Mouse (Mus musculus) spleen, postnatal 4 days (tissue): Measurements from ENCODE around the gene Vsig4.
"Not testable (repeated sequence)": the region's sequence is repeated elsewhere in the genome, so short reads cannot be mapped to it uniquely, and the experiment has no call there.

Experiments
- DNase-seq, 2 experiments: peaks; one replicate each; pipeline ENCODE4 v3.0.0; 2022; ENCODE audit warnings: low spot score in 2 of 2

Vsig4 gene

GRCm38 (mm10) chrX:96293338-96293737 lies at the start of gene Vsig4:
Gene Vsig4 (minus strand): TSS chrX:96293438.
- no peak for DNase-seq

GRCm38 (mm10) chrX:96339108-96339507 lies 45.9 kb upstream of the Vsig4 start:
- no peak for DNase-seq

DNA sequence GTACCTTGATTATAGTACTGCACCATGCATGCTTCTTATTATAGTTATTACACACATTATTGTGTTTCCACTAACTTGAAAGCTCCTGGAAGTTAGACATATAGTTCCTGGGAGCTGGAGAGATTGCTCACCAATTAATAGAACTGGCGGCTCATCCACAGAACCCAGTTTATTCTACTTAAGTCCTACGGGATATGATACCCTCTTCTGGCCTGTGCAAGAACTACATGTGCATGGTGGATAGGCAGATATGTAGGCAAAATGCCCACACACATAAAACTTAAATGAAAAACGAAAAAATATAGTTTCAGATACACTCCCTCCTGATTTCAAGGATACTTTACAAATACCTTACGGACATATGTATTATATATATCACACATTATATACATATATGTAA lies 36.5 kb upstream of the Vsig4 start:
- no peak for DNase-seq

DNA sequence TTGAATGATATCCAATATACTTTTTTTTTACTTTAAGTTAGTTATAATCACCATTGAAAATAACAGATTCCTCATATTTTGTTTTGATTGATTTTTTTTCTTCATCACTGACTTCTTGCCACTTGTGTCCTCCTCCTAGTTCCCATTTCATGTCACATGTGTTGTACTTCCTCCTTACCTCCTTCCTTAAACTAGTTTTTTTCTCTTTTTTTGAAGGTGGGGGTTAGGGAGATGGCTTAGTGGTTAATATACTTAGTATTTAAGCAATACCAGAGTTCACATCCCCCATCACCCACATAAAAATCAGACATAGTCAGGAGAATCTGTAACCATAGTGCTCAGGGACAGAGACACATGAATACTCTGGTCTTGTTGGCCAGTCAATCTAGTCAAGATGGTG lies 36.7 kb downstream of the Vsig4 start:
- DNase-seq = no peak

GRCm38 (mm10) chrX:96239644-96240043 lies 53.6 kb downstream of the Vsig4 start:
- no peak for DNase-seq

GRCm38 (mm10) chrX:96239037-96239436 lies 54.2 kb downstream of the Vsig4 start:
- DNase-seq = no peak

GRCm38 (mm10) chrX:96235775-96236174 lies 57.5 kb downstream of the Vsig4 start:
- no peak for DNase-seq

DNA sequence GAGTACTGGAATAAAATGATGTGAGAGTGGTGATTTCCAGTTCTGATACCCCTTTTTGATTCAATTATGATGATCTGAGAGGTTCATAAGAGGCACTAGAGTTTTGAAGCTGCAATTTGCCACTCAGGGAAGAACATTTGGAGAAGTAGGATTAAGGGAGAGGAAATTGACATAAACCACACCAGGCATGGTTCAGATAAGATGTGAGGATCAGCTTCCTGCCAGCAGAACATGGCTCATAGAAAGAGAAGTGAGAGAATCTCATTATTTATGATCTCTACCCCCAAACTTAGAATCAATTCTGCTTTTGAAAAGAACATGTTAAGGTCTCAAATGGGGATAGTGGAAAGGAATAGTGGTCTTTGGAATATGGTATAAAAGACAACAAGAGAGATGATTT lies 66.2 kb downstream of the Vsig4 start:
- DNase-seq = no peak

GRCm38 (mm10) chrX:96225474-96225873 lies 67.8 kb downstream of the Vsig4 start:
- DNase-seq = no peak

GRCm38 (mm10) chrX:96224210-96224609 lies 69.0 kb downstream of the Vsig4 start:
- DNase-seq = no peak

GRCm38 (mm10) chrX:96218088-96218487 lies 75.2 kb downstream of the Vsig4 start:
- no peak for DNase-seq

DNA sequence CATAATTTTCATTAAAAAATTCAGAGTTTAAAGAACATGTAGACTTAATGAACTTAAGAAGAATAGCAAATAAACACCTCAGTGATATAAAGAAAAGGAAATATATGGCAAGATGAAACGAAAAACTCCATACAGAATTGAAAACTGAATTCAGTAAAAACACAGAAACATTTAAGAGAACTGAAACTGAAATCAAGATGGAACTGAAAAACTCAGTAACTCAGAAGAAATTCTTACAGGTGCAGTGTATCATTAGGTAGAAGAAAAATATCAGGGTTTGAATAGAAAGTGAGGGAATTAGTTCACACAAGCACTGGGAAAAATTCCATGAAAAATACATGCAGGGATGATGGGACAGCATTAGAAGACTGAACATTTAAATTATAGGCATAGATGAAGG lies 86.4 kb downstream of the Vsig4 start:
- DNase-seq = no peak

- not testable (repeated sequence) for DNase-seq
Observed at GRCm38 (mm10) chrX:96205143-96205542, 88.1 kb downstream of the Vsig4 start.
